Mouse (Mus musculus): ENCODE data around the gene Snd1. TPM values are rescaled to one million over a fixed set of nuclear protein-coding genes. Genes with fewer than 3 reads are reported as not detected.
A peak's percentile ranks its signal among the peaks of the same experiment; 100 is the strongest.

The Snd1 gene
- polyA plus RNA-seq, 1 experiment from 2014 or later = 128 TPM

- Histone ChIP-seq H3K4me3 (ENCODE audit: low read length) (no peak overlapping the region), H3K9me3 (ENCODE audit: control insufficient read depth, low read length) (no peaks in the 10 kb centered on the region), H3K4me2 (ENCODE audit: low read depth, low read length) (no peak overlapping the region), H3K27me3 (ENCODE audit: control insufficient read depth, insufficient read depth, low read depth, low read length) (no peaks in the 10 kb centered on the region), H3K4me1 (replicated peaks; ENCODE audit: control insufficient read depth, insufficient read depth, low read length) (peaks cover 14% of the 10 kb centered on the region), H3K27ac (ENCODE audit: low read length) (no peak overlapping the region), H3K9ac (ENCODE audit: low read length) (no peak overlapping the region), H3K36me3 (ENCODE audit: control insufficient read depth, insufficient read depth, low read length) (no peaks in the 10 kb centered on the region)
- 50% methylated on average over 3 of the region's 3 CpGs for WGBS
- ATAC-seq (ENCODE audit: low read depth) = 0 out of 2 replicates have a peak, but pooled peaks have one; percentile 25
These were observed 374.4 kb downstream of the Snd1 start for GRCm38 (mm10) chr6:28849317-28849716.

- Histone ChIP-seq H3K27ac (ENCODE audit: low read length) (no peak overlapping the region), H3K9ac (ENCODE audit: low read length) (no peak overlapping the region), H3K4me2 (ENCODE audit: low read depth, low read length) (no peak overlapping the region), H3K9me3 (ENCODE audit: control insufficient read depth, low read length) (no peaks in the 10 kb centered on the region), H3K4me1 (replicated peaks; ENCODE audit: control insufficient read depth, insufficient read depth, low read length) (peaks cover 10% of the 10 kb centered on the region), H3K4me3 (ENCODE audit: low read length) (no peak overlapping the region), H3K36me3 (ENCODE audit: control insufficient read depth, insufficient read depth, low read length) (no peaks in the 10 kb centered on the region), H3K27me3 (ENCODE audit: control insufficient read depth, insufficient read depth, low read depth, low read length) (no peaks in the 10 kb centered on the region)
- ATAC-seq (ENCODE audit: low read depth) = no peak
- 69% methylated on average over 9 of the region's 9 CpGs for WGBS
These were observed 375.5 kb downstream of the Snd1 start for GRCm38 (mm10) chr6:28850326-28850900.

GRCm38 (mm10) chr6:28852342-28852741, 377.4 kb downstream of the Snd1 start:
- H3K9me3 ChIP-seq (ENCODE audit: control insufficient read depth, low read length) = no peaks in the 10 kb centered on the region
- H3K27ac ChIP-seq (ENCODE audit: low read length) = no peak overlapping the region
- H3K4me1 ChIP-seq (replicated peaks; ENCODE audit: control insufficient read depth, insufficient read depth, low read length) = peaks cover 9% of the 10 kb centered on the region; the same call in 1 of the 2 replicates
- H3K4me3 ChIP-seq (ENCODE audit: low read length) = no peak overlapping the region
- 70% methylated on average over 7 of the region's 7 CpGs for WGBS
- no peaks in the 10 kb centered on the region for H3K36me3 ChIP-seq (ENCODE audit: control insufficient read depth, insufficient read depth, low read length)
- no peak overlapping the region for H3K4me2 ChIP-seq (ENCODE audit: low read depth, low read length)
- no peak for ATAC-seq (ENCODE audit: low read depth)
- no peak overlapping the region for H3K9ac ChIP-seq (ENCODE audit: low read length)
- H3K27me3 ChIP-seq (ENCODE audit: control insufficient read depth, insufficient read depth, low read depth, low read length) = no peaks in the 10 kb centered on the region

GRCm38 (mm10) chr6:28853164-28853563, 378.2 kb downstream of the Snd1 start:
- no peak overlapping the region for H3K4me2 ChIP-seq (ENCODE audit: low read depth, low read length)
- H3K4me3 ChIP-seq (ENCODE audit: low read length) = no peak overlapping the region
- no peaks in the 10 kb centered on the region for H3K9me3 ChIP-seq (ENCODE audit: control insufficient read depth, low read length)
- peaks cover 10% of the 10 kb centered on the region; the same call in 1 of the 2 replicates for H3K4me1 ChIP-seq (replicated peaks; ENCODE audit: control insufficient read depth, insufficient read depth, low read length)
- no peak for ATAC-seq (ENCODE audit: low read depth)
- no peaks in the 10 kb centered on the region for H3K27me3 ChIP-seq (ENCODE audit: control insufficient read depth, insufficient read depth, low read depth, low read length)
- H3K36me3 ChIP-seq (ENCODE audit: control insufficient read depth, insufficient read depth, low read length) = no peaks in the 10 kb centered on the region
- WGBS = 28% methylated on average over 3 of the region's 3 CpGs
- no peak overlapping the region for H3K9ac ChIP-seq (ENCODE audit: low read length)
- H3K27ac ChIP-seq (ENCODE audit: low read length) = no peak overlapping the region

GRCm38 (mm10) chr6:28853654-28854053, 378.7 kb downstream of the Snd1 start:
- Histone ChIP-seq H3K27me3 (ENCODE audit: control insufficient read depth, insufficient read depth, low read depth, low read length) (no peaks in the 10 kb centered on the region), H3K4me2 (ENCODE audit: low read depth, low read length) (no peak overlapping the region), H3K4me3 (ENCODE audit: low read length) (no peak overlapping the region), H3K9ac (ENCODE audit: low read length) (no peak overlapping the region), H3K9me3 (ENCODE audit: control insufficient read depth, low read length) (no peaks in the 10 kb centered on the region), H3K4me1 (replicated peaks; ENCODE audit: control insufficient read depth, insufficient read depth, low read length) (peaks cover 10% of the 10 kb centered on the region; the same call in 1 of the 2 replicates), H3K27ac (ENCODE audit: low read length) (no peak overlapping the region), H3K36me3 (ENCODE audit: control insufficient read depth, insufficient read depth, low read length) (no peaks in the 10 kb centered on the region)
- ATAC-seq (ENCODE audit: low read depth) = no peak
- 70% methylated on average over 2 of the region's 2 CpGs for WGBS

GRCm38 (mm10) chr6:28854598-28854997, 379.7 kb downstream of the Snd1 start:
- H3K9ac ChIP-seq (ENCODE audit: low read length) = no peak overlapping the region
- peaks cover 7% of the 10 kb centered on the region; the same call in 1 of the 2 replicates for H3K4me1 ChIP-seq (replicated peaks; ENCODE audit: control insufficient read depth, insufficient read depth, low read length)
- no peak overlapping the region for H3K27ac ChIP-seq (ENCODE audit: low read length)
- ATAC-seq (ENCODE audit: low read depth) = no peak
- H3K27me3 ChIP-seq (ENCODE audit: control insufficient read depth, insufficient read depth, low read depth, low read length) = no peaks in the 10 kb centered on the region
- H3K9me3 ChIP-seq (ENCODE audit: control insufficient read depth, low read length) = no peaks in the 10 kb centered on the region
- 72% methylated on average over 8 of the region's 8 CpGs for WGBS
- H3K4me2 ChIP-seq (ENCODE audit: low read depth, low read length) = no peak overlapping the region
- H3K36me3 ChIP-seq (ENCODE audit: control insufficient read depth, insufficient read depth, low read length) = no peaks in the 10 kb centered on the region
- no peak overlapping the region for H3K4me3 ChIP-seq (ENCODE audit: low read length)

GRCm38 (mm10) chr6:28855442-28855841, 380.5 kb downstream of the Snd1 start:
- WGBS = 27% methylated on average over 3 of the region's 3 CpGs
- Histone ChIP-seq H3K9ac (ENCODE audit: low read length) (no peak overlapping the region), H3K9me3 (ENCODE audit: control insufficient read depth, low read length) (no peaks in the 10 kb centered on the region), H3K36me3 (ENCODE audit: control insufficient read depth, insufficient read depth, low read length) (no peaks in the 10 kb centered on the region), H3K4me1 (replicated peaks; ENCODE audit: control insufficient read depth, insufficient read depth, low read length) (peaks cover 7% of the 10 kb centered on the region; the same call in 1 of the 2 replicates), H3K27ac (ENCODE audit: low read length) (no peak overlapping the region), H3K4me2 (ENCODE audit: low read depth, low read length) (no peak overlapping the region), H3K4me3 (ENCODE audit: low read length) (no peak overlapping the region), H3K27me3 (ENCODE audit: control insufficient read depth, insufficient read depth, low read depth, low read length) (no peaks in the 10 kb centered on the region)
- 0 out of 2 replicates have a peak, but pooled peaks have one; percentile 34 for ATAC-seq (ENCODE audit: low read depth)

GRCm38 (mm10) chr6:28856789-28857188, 381.9 kb downstream of the Snd1 start:
- Histone ChIP-seq H3K9ac (ENCODE audit: low read length) (no peak overlapping the region), H3K4me2 (ENCODE audit: low read depth, low read length) (no peak overlapping the region), H3K4me3 (ENCODE audit: low read length) (no peak overlapping the region), H3K36me3 (ENCODE audit: control insufficient read depth, insufficient read depth, low read length) (no peaks in the 10 kb centered on the region), H3K27ac (ENCODE audit: low read length) (no peak overlapping the region), H3K9me3 (ENCODE audit: control insufficient read depth, low read length) (no peaks in the 10 kb centered on the region), H3K27me3 (ENCODE audit: control insufficient read depth, insufficient read depth, low read depth, low read length) (no peaks in the 10 kb centered on the region), H3K4me1 (replicated peaks; ENCODE audit: control insufficient read depth, insufficient read depth, low read length) (peaks cover 7% of the 10 kb centered on the region; the same call in 1 of the 2 replicates)
- WGBS = 70% methylated on average over 4 of the region's 4 CpGs
- no peak for ATAC-seq (ENCODE audit: low read depth)

- Histone ChIP-seq H3K9me3 (ENCODE audit: control insufficient read depth, low read length) (no peaks in the 10 kb centered on the region), H3K27me3 (ENCODE audit: control insufficient read depth, insufficient read depth, low read depth, low read length) (no peaks in the 10 kb centered on the region), H3K4me1 (replicated peaks; ENCODE audit: control insufficient read depth, insufficient read depth, low read length) (peaks cover 7% of the 10 kb centered on the region; the same call in 1 of the 2 replicates), H3K4me3 (ENCODE audit: low read length) (no peak overlapping the region), H3K27ac (ENCODE audit: low read length) (no peak overlapping the region), H3K4me2 (ENCODE audit: low read depth, low read length) (no peak overlapping the region), H3K9ac (ENCODE audit: low read length) (no peak overlapping the region), H3K36me3 (ENCODE audit: control insufficient read depth, insufficient read depth, low read length) (no peaks in the 10 kb centered on the region)
- no peak for ATAC-seq (ENCODE audit: low read depth)
- WGBS = 53% methylated on average over 2 of the region's 2 CpGs
These were observed 382.6 kb downstream of the Snd1 start for GRCm38 (mm10) chr6:28857198-28858180.
